Mouse (Mus musculus) cerebellum, postnatal 10 days (tissue): ENCODE results near the gene Hprt.
"Not testable (repeated sequence)": the region's sequence is repeated elsewhere in the genome, so short reads cannot be mapped to it uniquely, and the experiment has no call there.

Experiments used
- DNase-seq, 2 experiments: peaks; one replicate each; pipeline ENCODE4 v3.0.0; 2021; ENCODE audit warnings: mixed read lengths in 2 of 2

Hprt gene

GRCm38 (mm10) chrX:52987905-52988783 is at the start of gene Hprt:
Gene Hprt, plus strand, starts transcription at chrX:52988137.
- peak; percentile 84 to 93 for DNase-seq

- no peak for DNase-seq
Observed at GRCm38 (mm10) chrX:52945509-52945908, 42.4 kb upstream of the Hprt start.

- DNase-seq: peak; percentile 42 to 45
Observed at GRCm38 (mm10) chrX:52949713-52950112, 38.2 kb upstream of the Hprt start.

- DNase-seq: no peak
Observed at GRCm38 (mm10) chrX:52956942-52957341, 31.0 kb upstream of the Hprt start.

GRCm38 (mm10) chrX:52961559-52962110 is 26.3 kb upstream of the Hprt start:
- peak in 1 of 2 experiments; percentile 9 for DNase-seq

GRCm38 (mm10) chrX:52965149-52965548 is 22.8 kb upstream of the Hprt start:
- no peak for DNase-seq

- peak; percentile 3 to 8 for DNase-seq
Observed at GRCm38 (mm10) chrX:52971211-52972006, 16.5 kb upstream of the Hprt start.

GRCm38 (mm10) chrX:52972129-52972528 is 15.8 kb upstream of the Hprt start:
- no peak for DNase-seq

GRCm38 (mm10) chrX:52972680-52973079 is 15.3 kb upstream of the Hprt start:
- DNase-seq: no peak

GRCm38 (mm10) chrX:52978576-52978975 is 9.4 kb upstream of the Hprt start:
- DNase-seq: no peak

- DNase-seq: no peak
Observed at GRCm38 (mm10) chrX:52981378-52981777, 6.6 kb upstream of the Hprt start.

GRCm38 (mm10) chrX:52994726-52995125 is 6.8 kb downstream of the Hprt start:
- not testable (repeated sequence) for DNase-seq

- DNase-seq: not testable (repeated sequence)
Observed at GRCm38 (mm10) chrX:53004887-53005286, 16.9 kb downstream of the Hprt start.

GRCm38 (mm10) chrX:53006062-53006461 is 18.1 kb downstream of the Hprt start:
- DNase-seq: peak; percentile 33 to 80

- DNase-seq: peak; percentile 18 to 20
Observed at GRCm38 (mm10) chrX:53015549-53015948, 27.6 kb downstream of the Hprt start.

- DNase-seq: peak; percentile 47 to 69
Observed at GRCm38 (mm10) chrX:53023021-53023420, 35.1 kb downstream of the Hprt start.

- DNase-seq: peak in 1 of 2 experiments; percentile 15
Observed at GRCm38 (mm10) chrX:53024268-53024667, 36.3 kb downstream of the Hprt start.

- no peak for DNase-seq
Observed at GRCm38 (mm10) chrX:53025471-53026223, 37.7 kb downstream of the Hprt start.

GRCm38 (mm10) chrX:53029559-53029958 is 41.6 kb downstream of the Hprt start:
- DNase-seq: no peak

- no peak for DNase-seq
Observed at GRCm38 (mm10) chrX:53038194-53038593, 50.3 kb downstream of the Hprt start.

- DNase-seq: no peak
Observed at GRCm38 (mm10) chrX:53039651-53040050, 51.7 kb downstream of the Hprt start.

- no peak for DNase-seq
Observed at GRCm38 (mm10) chrX:53040138-53040537, 52.2 kb downstream of the Hprt start.

- no peak for DNase-seq
Observed at GRCm38 (mm10) chrX:53041006-53041405, 53.1 kb downstream of the Hprt start.
